In genomic region chr13:40605686-40606404, GRCm38 (mm10) we compare ENCODE assay signal across 8 mouse cellular contexts.
A peak's percentile ranks its signal among the peaks of the same experiment; 100 is the strongest.
DNase-seq lines count a peak whose midpoint lies in the region; ATAC-seq and TF ChIP-seq lines count a peak whose summit lies in the region.

No protein-coding gene starts in this region.

- TF ChIP-seq EP300 in liver, postnatal 0 days (IDR thresholded peaks at IDR 0.05; ENCODE audit: low read depth), result no peak

- peak overlapping the region; percentile 55 for H3K4me2 ChIP-seq in hindbrain, embryonic 13.5 days
- peak overlapping the region; percentile 48 for H3K4me2 ChIP-seq in neural tube, embryonic 12.5 days (replicated peaks)
- H3K4me2 ChIP-seq in liver, postnatal 0 days (ENCODE audit: low read depth, low read length), result no peak overlapping the region

- H3K4me1 ChIP-seq in embryonic facial prominence, embryonic 10.5 days, result peaks cover 19% of the 10 kb centered on the region
- peaks cover 24% of the 10 kb centered on the region for H3K4me1 ChIP-seq in hindbrain, embryonic 13.5 days (replicated peaks)
- peaks cover 14% of the 10 kb centered on the region for H3K4me1 ChIP-seq in neural tube, embryonic 12.5 days
- H3K4me1 ChIP-seq in liver, postnatal 0 days (ENCODE audit: insufficient read depth), result no peaks in the 10 kb centered on the region

- H3K36me3 ChIP-seq in embryonic facial prominence, embryonic 10.5 days (replicated peaks), result no peaks in the 10 kb centered on the region
- no peaks in the 10 kb centered on the region for H3K36me3 ChIP-seq in hindbrain, embryonic 13.5 days
- H3K36me3 ChIP-seq in neural tube, embryonic 12.5 days, result no peaks in the 10 kb centered on the region
- H3K36me3 ChIP-seq in liver, postnatal 0 days (replicated peaks; ENCODE audit: insufficient read depth, low read length), result no peaks in the 10 kb centered on the region

- H3K27me3 ChIP-seq in embryonic facial prominence, embryonic 10.5 days (replicated peaks; ENCODE audit: low read depth, poor library complexity, severe bottlenecking), result peaks cover 6% of the 10 kb centered on the region
- no peaks in the 10 kb centered on the region for H3K27me3 ChIP-seq in hindbrain, embryonic 13.5 days
- H3K27me3 ChIP-seq in neural tube, embryonic 12.5 days (replicated peaks), result no peaks in the 10 kb centered on the region
- no peaks in the 10 kb centered on the region for H3K27me3 ChIP-seq in liver, postnatal 0 days (ENCODE audit: insufficient read depth, low read length)

- intact Hi-C loops in left cerebral cortex, postnatal 4 days (cut with DNase I), result no loop called here
- intact Hi-C loops in left cerebral cortex, postnatal 14 days (cut with DNase I), result no loop called here

- no peak for TF ChIP-seq CTCF in liver, postnatal 0 days (IDR thresholded peaks at IDR 0.05; ENCODE audit: low read depth)

- ATAC-seq in hindbrain, embryonic 13.5 days (ENCODE audit: low FRiP score), result no peak; the same call in none of the 2 replicates
- ATAC-seq in neural tube, embryonic 12.5 days (ENCODE audit: low FRiP score, low read depth), result no peak; the same call in 1 of the 2 replicates
- ATAC-seq in megakaryocyte-erythroid progenitor cell, adult 5-6 weeks (replicated peaks; ENCODE audit: low FRiP score, low TSS enrichment, poor library complexity, severe bottlenecking), result no peak
- ATAC-seq in liver, postnatal 0 days, result no peak

- H3K27ac ChIP-seq in embryonic facial prominence, embryonic 10.5 days (replicated peaks), result peak overlapping the region; percentile 48; the same call in 1 of the 2 replicates
- H3K27ac ChIP-seq in hindbrain, embryonic 13.5 days, result peak overlapping the region; percentile 82
- H3K27ac ChIP-seq in neural tube, embryonic 12.5 days, result no peak overlapping the region
- H3K27ac ChIP-seq in liver, postnatal 0 days (ENCODE audit: low read depth), result no peak overlapping the region

- WGBS in embryonic facial prominence, embryonic 10.5 days, result 53% methylated on average over 16 of the region's 16 CpGs
- WGBS in hindbrain, embryonic 13.5 days, result 54% methylated on average over 16 of the region's 16 CpGs
- 69% methylated on average over 16 of the region's 16 CpGs for WGBS in neural tube, embryonic 12.5 days
- 58% methylated on average over 16 of the region's 16 CpGs for WGBS in liver, postnatal 0 days (ENCODE audit: insufficient replicate concordance)

- peak; percentile 42 for DNase-seq in left cerebral cortex, postnatal 4 days
- DNase-seq in left cerebral cortex, postnatal 14 days (ENCODE audit: low spot score in 2 of 2), result no peak
- DNase-seq in embryonic facial prominence, embryonic 10.5 days (ENCODE audit: low spot score), result no peak
- DNase-seq in liver, result no peak
- DNase-seq in liver, postnatal 0 days, result no peak

- H3K4me3 ChIP-seq in embryonic facial prominence, embryonic 10.5 days, result peak overlapping the region; percentile 43
- H3K4me3 ChIP-seq in hindbrain, embryonic 13.5 days, result peak overlapping the region; percentile 35
- no peak overlapping the region for H3K4me3 ChIP-seq in neural tube, embryonic 12.5 days
- H3K4me3 ChIP-seq in liver, postnatal 0 days (ENCODE audit: low read depth, low read length), result no peak overlapping the region

- H3K9ac ChIP-seq in hindbrain, embryonic 13.5 days, result peak overlapping the region; percentile 63
- no peak overlapping the region for H3K9ac ChIP-seq in neural tube, embryonic 12.5 days
- no peak overlapping the region for H3K9ac ChIP-seq in liver, postnatal 0 days (replicated peaks)

- no peaks in the 10 kb centered on the region for H3K9me3 ChIP-seq in embryonic facial prominence, embryonic 10.5 days
- H3K9me3 ChIP-seq in hindbrain, embryonic 13.5 days, result no peaks in the 10 kb centered on the region
- H3K9me3 ChIP-seq in neural tube, embryonic 12.5 days, result no peaks in the 10 kb centered on the region
- H3K9me3 ChIP-seq in liver, postnatal 0 days (ENCODE audit: low read length), result no peaks in the 10 kb centered on the region

Comparison
In these comparisons a context has a peak if more than half of its experiments do, and no peak if none do; other contexts are left out.
1. H3K27ac ChIP-seq: peak in embryonic facial prominence, embryonic 10.5 days (single experiment) and hindbrain, embryonic 13.5 days (single experiment); none in neural tube, embryonic 12.5 days (single experiment) and liver, postnatal 0 days (single experiment).
2. H3K4me3 ChIP-seq: peak in embryonic facial prominence, embryonic 10.5 days (single experiment) and hindbrain, embryonic 13.5 days (single experiment); none in neural tube, embryonic 12.5 days (single experiment) and liver, postnatal 0 days (single experiment).